Mouse (Mus musculus) megakaryocyte-erythroid progenitor cell, adult 5 weeks (primary cell): Measurements from ENCODE around the gene Cfi. TPM values are rescaled to one million over a fixed set of nuclear protein-coding genes. Genes with fewer than 3 reads are reported as not detected.

Experiments
- polyA plus RNA-seq: library from polyadenylated mRNA; stranded (reverse); fragments of >175 nt; gene quantifications from 2 replicates; pipeline ENCODE4 v1.2.3, GENCODE M21; 2012

Cfi gene
- 0.04 TPM in 1 of 2 replicates, not detected in the other for polyA plus RNA-seq

DNA sequence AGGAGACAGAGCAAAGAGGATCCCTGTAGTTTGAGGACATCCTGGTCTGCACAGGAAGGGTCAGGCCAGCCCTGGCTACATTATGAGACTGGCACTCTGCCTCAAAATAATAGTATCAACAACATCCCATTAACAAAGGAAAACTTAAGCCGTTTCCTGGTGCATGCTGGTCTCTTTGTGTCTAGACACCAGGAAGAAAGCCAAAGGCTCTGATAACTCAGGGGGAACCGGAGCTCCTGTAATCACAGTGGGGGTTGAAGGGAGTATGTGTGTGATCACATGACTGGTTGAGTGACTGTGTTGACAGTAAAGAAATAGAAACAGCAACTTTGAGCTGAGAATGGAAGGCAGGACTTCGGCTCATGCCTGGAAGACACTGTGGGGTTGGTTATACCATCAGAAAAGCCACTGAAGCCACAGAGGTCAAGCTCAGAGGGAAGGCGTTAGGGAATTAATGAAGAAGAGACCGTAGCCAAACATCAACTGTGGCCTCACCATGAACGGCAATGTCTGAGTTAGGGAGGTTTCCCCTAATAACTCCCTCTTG lies at the start of gene Cfi:
Cfi (plus strand) TSS at position 497 of the 547 bp plus-strand sequence.

DNA sequence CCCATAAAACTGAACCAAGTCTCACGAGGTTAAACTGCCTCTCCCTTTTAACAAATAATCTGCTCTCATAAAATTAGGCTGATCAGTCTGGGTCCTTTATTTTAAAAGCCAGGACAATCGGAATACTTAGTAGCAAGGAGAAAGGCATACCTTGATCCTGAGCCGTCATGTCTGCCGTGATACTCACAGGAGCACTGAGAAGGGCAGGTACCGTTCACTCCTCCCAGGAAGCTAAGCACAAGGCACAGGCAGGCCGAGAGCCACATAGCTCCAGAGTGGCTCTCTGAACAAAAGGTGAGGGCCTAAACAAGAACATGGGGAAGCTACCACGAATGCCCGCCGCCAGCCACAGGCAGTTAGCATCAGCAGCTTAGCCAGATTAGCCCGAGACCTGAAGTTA lies 31.9 kb upstream of the Cfi start, which contains the start of gene Lrit3:
Lrit3 (minus strand) TSS at position 266 of the 400 bp plus-strand sequence.

DNA sequence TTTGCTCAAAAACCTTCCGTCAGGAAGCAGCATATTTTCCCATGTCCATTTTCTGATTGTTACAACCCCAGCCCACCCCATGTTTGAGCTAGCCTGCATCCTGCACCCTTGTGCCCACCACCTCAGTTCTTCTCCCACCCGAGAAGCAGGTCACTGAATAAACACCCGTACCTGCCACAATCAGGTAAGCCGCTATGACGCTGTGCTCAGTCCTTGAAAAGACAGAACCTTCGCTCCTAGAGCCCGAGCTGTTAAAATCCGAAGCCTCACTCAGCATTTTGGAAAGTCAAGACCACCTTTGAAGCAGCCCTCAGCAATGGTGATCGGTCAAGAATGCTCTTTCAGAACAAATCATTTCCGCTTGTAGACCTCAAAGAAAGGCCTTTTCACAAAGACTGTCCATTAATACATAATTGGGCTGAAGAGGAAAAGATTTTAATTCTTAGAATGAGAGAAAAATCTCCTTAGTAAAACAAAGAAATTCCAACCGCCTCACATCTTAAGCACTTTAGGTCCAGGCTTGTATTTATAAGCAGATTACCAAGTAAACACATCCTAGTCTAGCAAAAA lies 13.4 kb upstream of the Cfi start, which contains the start of gene Rrh:
Rrh (minus strand) TSS at position 382 of the 570 bp plus-strand sequence.

DNA sequence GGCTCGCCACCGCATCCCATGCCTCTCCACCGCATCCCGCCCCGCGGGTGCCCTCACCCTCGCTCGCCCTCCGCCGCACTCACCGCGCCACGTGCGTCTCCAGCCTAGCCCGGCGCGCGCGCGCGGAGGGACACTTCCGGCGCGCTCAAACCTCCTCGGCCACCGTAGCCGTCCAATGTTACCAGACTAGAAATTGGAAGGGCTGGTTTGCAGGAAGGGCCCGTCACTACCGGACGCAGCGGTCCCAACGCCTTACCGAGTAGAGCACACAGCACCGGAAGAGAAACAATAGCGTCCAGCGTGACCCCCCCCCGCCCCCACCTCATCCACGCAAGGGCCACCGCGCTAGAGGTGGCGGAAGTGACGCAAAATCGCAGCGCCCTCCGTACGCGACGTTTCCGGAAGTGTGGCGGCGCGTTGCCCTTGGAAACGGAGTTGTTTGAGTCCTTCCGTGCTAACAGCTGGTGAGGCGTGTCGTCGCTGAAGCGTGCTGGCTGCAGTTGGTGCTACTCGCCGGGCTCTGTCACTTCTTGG lies 4.6 kb upstream of the Cfi start, which contains the start of gene Gar1:
Gar1 (minus strand) TSS at position 362 of the 534 bp plus-strand sequence.

DNA sequence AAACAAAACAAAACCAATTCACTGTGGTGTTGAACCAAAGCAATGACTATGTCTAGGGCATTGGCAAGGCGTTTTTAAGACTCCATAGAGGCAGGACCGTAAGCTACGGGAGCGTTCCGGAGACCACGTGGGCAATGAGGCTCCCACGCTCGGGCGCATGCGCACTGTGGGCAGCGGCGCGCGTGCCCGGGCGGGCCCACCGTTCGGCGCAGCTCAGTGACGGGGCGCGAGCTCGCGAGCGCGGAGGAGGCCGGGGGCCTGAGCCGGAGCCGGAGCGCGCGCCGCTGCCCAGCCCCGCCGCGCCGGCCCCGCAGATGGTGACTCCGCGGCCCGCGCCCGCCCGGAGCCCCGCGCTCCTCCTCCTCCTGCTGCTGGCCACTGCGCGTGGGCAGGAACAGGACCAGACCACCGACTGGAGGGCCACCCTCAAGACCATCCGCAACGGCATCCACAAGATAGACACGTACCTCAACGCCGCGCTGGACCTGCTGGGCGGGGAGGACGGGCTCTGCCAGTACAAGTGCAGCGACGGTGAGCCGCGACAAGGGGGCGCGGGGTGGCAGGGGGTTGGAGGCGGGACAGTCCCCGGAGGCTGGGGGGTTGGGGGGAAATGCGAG lies 42.8 kb downstream of the Cfi start, which contains the start of gene Pla2g12a:
Pla2g12a (plus strand) TSS at position 202 of the 617 bp plus-strand sequence.

DNA sequence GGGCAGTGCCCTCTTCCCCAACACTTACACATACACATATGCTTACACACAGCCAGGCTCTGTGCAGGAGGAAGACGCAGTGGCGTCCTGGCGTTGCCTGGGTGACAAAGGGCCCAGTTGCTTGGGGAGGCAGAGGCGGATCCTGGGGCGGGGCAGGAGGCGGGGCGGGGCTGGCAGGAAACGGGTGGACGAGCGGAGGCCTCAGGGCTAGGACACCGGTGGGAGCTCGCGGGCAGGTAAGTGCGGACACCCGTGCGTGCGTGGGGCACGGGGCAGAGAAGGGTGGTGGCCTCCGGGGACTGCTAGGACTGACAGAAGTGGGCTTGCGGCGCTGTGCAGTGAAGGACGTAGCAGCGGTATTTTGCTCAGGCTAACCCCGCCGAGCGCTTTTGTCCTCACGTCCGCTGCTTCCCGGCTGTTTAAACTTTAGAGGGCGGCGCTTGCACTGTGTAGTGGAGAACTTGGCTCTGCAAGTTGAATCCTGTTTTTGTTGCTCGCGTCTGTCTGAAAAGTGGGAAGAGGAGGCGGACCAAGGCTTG lies 65.7 kb downstream of the Cfi start, which contains the start of gene Casp6:
Casp6 (plus strand) TSS at position 155 of the 539 bp plus-strand sequence.

Other genes with a start within 250 kb of the Cfi start
- gene Egf, start 80.6 kb upstream of the Cfi start, polyA plus RNA-seq = 0.26 and 0.41 TPM in 2 replicates
- gene Lrit3, start 31.9 kb upstream of the Cfi start, polyA plus RNA-seq = not detected in 2 replicates
- 0.12 TPM in 1 of 2 replicates, not detected in the other for gene Rrh, start 13.3 kb upstream of the Cfi start, polyA plus RNA-seq
- gene Gar1, start 4.5 kb upstream of the Cfi start, polyA plus RNA-seq = 110 and 190 TPM in 2 replicates
- gene Pla2g12a, start 42.7 kb downstream of the Cfi start, polyA plus RNA-seq = 63.0 and 82.0 TPM in 2 replicates
- gene Casp6, start 65.5 kb downstream of the Cfi start, polyA plus RNA-seq = 17.0 and 22.3 TPM in 2 replicates
- gene Mcub, start 134.3 kb downstream of the Cfi start, polyA plus RNA-seq = 5.0 and 13.1 TPM in 2 replicates
- 76.5 and 78.0 TPM in 2 replicates for gene Sec24b, start 225.7 kb downstream of the Cfi start, polyA plus RNA-seq